Mouse (Mus musculus) brain, embryonic 14.5 days (tissue): ENCODE measurements around the gene Slc9a2.

Experiments used
- CTCF ChIP-seq: fragments of 200-500 bp; IDR thresholded peaks from 2 replicates; pipeline ENCODE4 v1.5.1; 2012; ENCODE audit warnings: inconsistent platforms, mild to moderate bottlenecking, moderate library complexity, borderline replicate concordance; ENCODE audit not compliant: insufficient read depth, insufficient read length; ENCODE audit errors: extremely low read depth
- POLR2A ChIP-seq: fragments of 200-500 bp; IDR thresholded peaks from 2 replicates; pipeline ENCODE4 v1.6.1; 2012; ENCODE audit warnings: mild to moderate bottlenecking, inconsistent platforms, borderline replicate concordance; ENCODE audit not compliant: poor library complexity, insufficient read depth, insufficient read length, severe bottlenecking; ENCODE audit errors: extremely low read depth

GRCm38 (mm10) chr1:40714950-40715349 is 34.6 kb downstream of the Slc9a2 start:
- TF ChIP-seq CTCF (no peak), POLR2A (no peak)
